Mouse (Mus musculus): ENCODE results near the gene Lcat. TPM values are rescaled to one million over a fixed set of nuclear protein-coding genes. Genes with fewer than 3 reads are reported as not detected.
A peak's percentile ranks its signal among the peaks of the same experiment; 100 is the strongest.
"Not testable (repeated sequence)": the region's sequence is repeated elsewhere in the genome, so short reads cannot be mapped to it uniquely, and the experiment has no call there.

The Lcat gene
- polyA plus RNA-seq (2015; fragmentation: Nextera tagmentation; extraction: Ambion mirVana): 4.2 and 5.0 TPM in 2 replicates

- ATAC-seq (ENCODE audit: insufficient read depth, low FRiP score): no peak
- WGBS: 81% methylated on average over 8 of the region's 8 CpGs
These were observed at the start of gene Lcat for GRCm38 (mm10) chr8:105943321-105943739. Gene Lcat, minus strand, starts transcription at chr8:105943382.

GRCm38 (mm10) chr8:105992499-105992898, 49.3 kb upstream of the Lcat start:
- no peaks in the 10 kb centered on the region for H3K36me3 ChIP-seq (ENCODE audit: control insufficient read depth, insufficient read depth, low read length)
- H3K9ac ChIP-seq (ENCODE audit: low read length): no peak overlapping the region
- WGBS: 54% methylated on average over 5 of the region's 5 CpGs
- H3K4me3 ChIP-seq (replicated peaks; ENCODE audit: low read length): no peak overlapping the region
- no peak overlapping the region for H3K27ac ChIP-seq (ENCODE audit: low read length)
- no peaks in the 10 kb centered on the region for H3K4me1 ChIP-seq (ENCODE audit: control insufficient read depth, insufficient read depth, low read length)
- no peaks in the 10 kb centered on the region for H3K27me3 ChIP-seq (ENCODE audit: control insufficient read depth, insufficient read depth, low read length)
- no peak for ATAC-seq (ENCODE audit: insufficient read depth, low FRiP score)
- no peak overlapping the region for H3K4me2 ChIP-seq (ENCODE audit: low read depth, low read length)
- H3K9me3 ChIP-seq (replicated peaks; ENCODE audit: control insufficient read depth, low read length): no peaks in the 10 kb centered on the region

More at GRCm38 (mm10) chr8:105943321-105943739, at the start of gene Lcat:
- no peak within 1 kb of the TSS for H3K27ac ChIP-seq (ENCODE audit: low read length)
- no peak within 1 kb of the TSS for H3K9ac ChIP-seq (ENCODE audit: low read length)
- H3K9me3 ChIP-seq (replicated peaks; ENCODE audit: control insufficient read depth, low read length): no peaks in the 10 kb centered on the region
- peaks cover 26% of the 10 kb centered on the region for H3K36me3 ChIP-seq (ENCODE audit: control insufficient read depth, insufficient read depth, low read length)
- no peaks in the 10 kb centered on the region for H3K27me3 ChIP-seq (ENCODE audit: control insufficient read depth, insufficient read depth, low read length)
- H3K4me2 ChIP-seq (ENCODE audit: low read depth, low read length): no peak within 1 kb of the TSS
- no peaks in the 10 kb centered on the region for H3K4me1 ChIP-seq (ENCODE audit: control insufficient read depth, insufficient read depth, low read length)
- no peak within 1 kb of the TSS for H3K4me3 ChIP-seq (replicated peaks; ENCODE audit: low read length)

- Histone ChIP-seq H3K4me1 (ENCODE audit: control insufficient read depth, insufficient read depth, low read length) (no peaks in the 10 kb centered on the region), H3K4me2 (ENCODE audit: low read depth, low read length) (no peak overlapping the region), H3K9me3 (replicated peaks; ENCODE audit: control insufficient read depth, low read length) (no peaks in the 10 kb centered on the region), H3K36me3 (ENCODE audit: control insufficient read depth, insufficient read depth, low read length) (no peaks in the 10 kb centered on the region), H3K9ac (ENCODE audit: low read length) (peak overlapping the region; percentile 53; the same call in 1 of the 2 replicates), H3K27ac (ENCODE audit: low read length) (no peak overlapping the region), H3K4me3 (replicated peaks; ENCODE audit: low read length) (no peak overlapping the region), H3K27me3 (ENCODE audit: control insufficient read depth, insufficient read depth, low read length) (no peaks in the 10 kb centered on the region)
- 58% methylated on average over 2 of the region's 2 CpGs for WGBS
- ATAC-seq (ENCODE audit: insufficient read depth, low FRiP score): no peak
These were observed 48.4 kb upstream of the Lcat start for GRCm38 (mm10) chr8:105991546-105991945.

- no peak within 1 kb of the TSS for H3K4me3 ChIP-seq (replicated peaks; ENCODE audit: low read length)
These were observed 47.7 kb upstream of the Lcat start, which contains the start of gene Dus2 for GRCm38 (mm10) chr8:105990856-105991387. Gene Dus2, plus strand, starts transcription at chr8:105991337.

GRCm38 (mm10) chr8:105988546-105988945, 45.4 kb upstream of the Lcat start:
- Histone ChIP-seq H3K4me1 (ENCODE audit: control insufficient read depth, insufficient read depth, low read length) (no peaks in the 10 kb centered on the region), H3K9me3 (replicated peaks; ENCODE audit: control insufficient read depth, low read length) (no peaks in the 10 kb centered on the region), H3K4me2 (ENCODE audit: low read depth, low read length) (no peak overlapping the region), H3K27ac (ENCODE audit: low read length) (no peak overlapping the region), H3K4me3 (replicated peaks; ENCODE audit: low read length) (no peak overlapping the region), H3K36me3 (ENCODE audit: control insufficient read depth, insufficient read depth, low read length) (no peaks in the 10 kb centered on the region), H3K27me3 (ENCODE audit: control insufficient read depth, insufficient read depth, low read length) (no peaks in the 10 kb centered on the region), H3K9ac (ENCODE audit: low read length) (no peak overlapping the region)
- ATAC-seq (ENCODE audit: insufficient read depth, low FRiP score): no peak
- WGBS: 84% methylated on average over 11 of the region's 11 CpGs

More at GRCm38 (mm10) chr8:105990856-105991387, 47.7 kb upstream of the Lcat start, which contains the start of gene Dus2:
- H3K36me3 ChIP-seq (ENCODE audit: control insufficient read depth, insufficient read depth, low read length): no peaks in the 10 kb centered on the region
- H3K27ac ChIP-seq (ENCODE audit: low read length): no peak within 1 kb of the TSS
- no peaks in the 10 kb centered on the region for H3K4me1 ChIP-seq (ENCODE audit: control insufficient read depth, insufficient read depth, low read length)
- 0 out of 2 replicates have a peak within 1 kb of the TSS, but pooled peaks have one; percentile 20 for H3K4me2 ChIP-seq (ENCODE audit: low read depth, low read length)
- ATAC-seq (ENCODE audit: insufficient read depth, low FRiP score): peak; percentile 82; the same call in 1 of the 2 replicates
- WGBS: 8% methylated on average over 15 of the region's 15 CpGs
- no peaks in the 10 kb centered on the region for H3K27me3 ChIP-seq (ENCODE audit: control insufficient read depth, insufficient read depth, low read length)
- no peaks in the 10 kb centered on the region for H3K9me3 ChIP-seq (replicated peaks; ENCODE audit: control insufficient read depth, low read length)
- H3K9ac ChIP-seq (ENCODE audit: low read length): peak within 1 kb of the TSS; percentile 53

GRCm38 (mm10) chr8:105983406-105983805, 40.2 kb upstream of the Lcat start:
- not testable (repeated sequence) for ATAC-seq (ENCODE audit: insufficient read depth, low FRiP score)

GRCm38 (mm10) chr8:105981146-105981545, 38.0 kb upstream of the Lcat start:
- no peak overlapping the region for H3K4me2 ChIP-seq (ENCODE audit: low read depth, low read length)
- no peak overlapping the region for H3K9ac ChIP-seq (ENCODE audit: low read length)
- no peak overlapping the region for H3K27ac ChIP-seq (ENCODE audit: low read length)
- 93% methylated on average over 1 of the region's 1 CpGs for WGBS
- no peak for ATAC-seq (ENCODE audit: insufficient read depth, low FRiP score)
- H3K4me1 ChIP-seq (ENCODE audit: control insufficient read depth, insufficient read depth, low read length): no peaks in the 10 kb centered on the region
- H3K36me3 ChIP-seq (ENCODE audit: control insufficient read depth, insufficient read depth, low read length): no peaks in the 10 kb centered on the region
- no peak overlapping the region for H3K4me3 ChIP-seq (replicated peaks; ENCODE audit: low read length)
- no peaks in the 10 kb centered on the region for H3K27me3 ChIP-seq (ENCODE audit: control insufficient read depth, insufficient read depth, low read length)
- H3K9me3 ChIP-seq (replicated peaks; ENCODE audit: control insufficient read depth, low read length): no peaks in the 10 kb centered on the region

More at GRCm38 (mm10) chr8:105983406-105983805, 40.2 kb upstream of the Lcat start:
- 81% methylated on average over 11 of the region's 11 CpGs for WGBS
- H3K9ac ChIP-seq (ENCODE audit: low read length); H3K27ac ChIP-seq (ENCODE audit: low read length); H3K4me1 ChIP-seq (ENCODE audit: control insufficient read depth, insufficient read depth, low read length); H3K36me3 ChIP-seq (ENCODE audit: control insufficient read depth, insufficient read depth, low read length); H3K27me3 ChIP-seq (ENCODE audit: control insufficient read depth, insufficient read depth, low read length); H3K4me2 ChIP-seq (ENCODE audit: low read depth, low read length); H3K9me3 ChIP-seq (replicated peaks; ENCODE audit: control insufficient read depth, low read length); H3K4me3 ChIP-seq (replicated peaks; ENCODE audit: low read length): not testable (repeated sequence)

GRCm38 (mm10) chr8:105979325-105979724, 36.1 kb upstream of the Lcat start, which contains the start of gene Dpep3:
Gene Dpep3, minus strand, starts transcription at chr8:105979429.
- H3K9me3 ChIP-seq (replicated peaks; ENCODE audit: control insufficient read depth, low read length): no peaks in the 10 kb centered on the region
- WGBS: 88% methylated on average over 15 of the region's 15 CpGs
- no peak for ATAC-seq (ENCODE audit: insufficient read depth, low FRiP score)
- H3K27me3 ChIP-seq (ENCODE audit: control insufficient read depth, insufficient read depth, low read length): no peaks in the 10 kb centered on the region
- no peaks in the 10 kb centered on the region for H3K36me3 ChIP-seq (ENCODE audit: control insufficient read depth, insufficient read depth, low read length)
- H3K27ac ChIP-seq (ENCODE audit: low read length): no peak within 1 kb of the TSS
- no peak within 1 kb of the TSS for H3K4me3 ChIP-seq (replicated peaks; ENCODE audit: low read length)
- no peak within 1 kb of the TSS for H3K9ac ChIP-seq (ENCODE audit: low read length)
- H3K4me1 ChIP-seq (ENCODE audit: control insufficient read depth, insufficient read depth, low read length): no peaks in the 10 kb centered on the region
- no peak within 1 kb of the TSS for H3K4me2 ChIP-seq (ENCODE audit: low read depth, low read length)

GRCm38 (mm10) chr8:105975363-105975762, 32.2 kb upstream of the Lcat start:
- Histone ChIP-seq H3K4me1 (ENCODE audit: control insufficient read depth, insufficient read depth, low read length) (no peaks in the 10 kb centered on the region), H3K4me3 (replicated peaks; ENCODE audit: low read length) (no peak overlapping the region), H3K36me3 (ENCODE audit: control insufficient read depth, insufficient read depth, low read length) (no peaks in the 10 kb centered on the region), H3K27ac (ENCODE audit: low read length) (no peak overlapping the region), H3K4me2 (ENCODE audit: low read depth, low read length) (no peak overlapping the region), H3K27me3 (ENCODE audit: control insufficient read depth, insufficient read depth, low read length) (no peaks in the 10 kb centered on the region), H3K9ac (ENCODE audit: low read length) (no peak overlapping the region), H3K9me3 (replicated peaks; ENCODE audit: control insufficient read depth, low read length) (no peaks in the 10 kb centered on the region)
- WGBS: 68% methylated on average over 7 of the region's 7 CpGs
- ATAC-seq (ENCODE audit: insufficient read depth, low FRiP score): no peak

Measured in stomach, embryonic 16.5 days (tissue).